Mouse (Mus musculus) midbrain, embryonic 15.5 days (tissue): ENCODE data around the gene Vipas39. TPM values are rescaled to one million over a fixed set of nuclear protein-coding genes. Genes with fewer than 3 reads are reported as not detected.

Experiments used
- ATAC-seq: fragments of 200-750 bp; cut with Nextera tagmentation; replicated peaks from 2 replicates; pipeline ENCODE4 v1.8.0; 2017; ENCODE audit warnings: moderate TSS enrichment
- H3K27ac ChIP-seq: fragments of 300-500 bp; sonication (generic); 2 replicates; pipeline ENCODE4 v1.5.1; 2015; ENCODE audit warnings: mild to moderate bottlenecking, inconsistent platforms
- H3K27me3 ChIP-seq: fragments of 300-500 bp; sonication (generic); replicated peaks from 2 replicates; pipeline ENCODE4 v1.6.1; 2015; ENCODE audit warnings: inconsistent platforms
- H3K36me3 ChIP-seq: fragments of 300-500 bp; sonication (generic); replicated peaks from 2 replicates; pipeline ENCODE4 v1.6.1; 2015; ENCODE audit warnings: inconsistent platforms
- H3K4me1 ChIP-seq: fragments of 300-500 bp; sonication (generic); 2 replicates; pipeline ENCODE4 v1.6.1; 2015; ENCODE audit warnings: inconsistent platforms
- H3K4me2 ChIP-seq: fragments of 300-500 bp; sonication (generic); 2 replicates; pipeline ENCODE4 v1.6.1; 2015; ENCODE audit warnings: inconsistent platforms, mild to moderate bottlenecking, moderate library complexity
- H3K4me3 ChIP-seq: fragments of 300-500 bp; sonication (generic); 2 replicates; pipeline ENCODE4 v1.5.1; 2015; ENCODE audit warnings: mild to moderate bottlenecking, inconsistent platforms
- H3K9ac ChIP-seq: fragments of 300-500 bp; sonication (generic); 2 replicates; pipeline ENCODE4 v1.6.1; 2015; ENCODE audit warnings: mild to moderate bottlenecking, inconsistent platforms
- H3K9me3 ChIP-seq: fragments of 300-500 bp; sonication (generic); 2 replicates; pipeline ENCODE4 v1.6.1; 2016; ENCODE audit warnings: inconsistent platforms
- WGBS: fragments of 180-500 bp; shearing (Covaris S2); methylation state at CpG from one replicate; pipeline ENCODE4 v1.1.7; 2015; ENCODE audit warnings: mixed read lengths; 5-methylcytosine and 5-hydroxymethylcytosine counted together
- polyA plus RNA-seq: library from polyadenylated mRNA; unstranded; fragments of >200 nt; fragmentation: Nextera tagmentation; extraction: Ambion mirVana; gene quantifications from 2 replicates; pipeline ENCODE4 v1.2.1, GENCODE M21; 2015

The Vipas39 gene
- polyA plus RNA-seq, 1 experiment from 2014 or later, result 61.5 TPM

DNA sequence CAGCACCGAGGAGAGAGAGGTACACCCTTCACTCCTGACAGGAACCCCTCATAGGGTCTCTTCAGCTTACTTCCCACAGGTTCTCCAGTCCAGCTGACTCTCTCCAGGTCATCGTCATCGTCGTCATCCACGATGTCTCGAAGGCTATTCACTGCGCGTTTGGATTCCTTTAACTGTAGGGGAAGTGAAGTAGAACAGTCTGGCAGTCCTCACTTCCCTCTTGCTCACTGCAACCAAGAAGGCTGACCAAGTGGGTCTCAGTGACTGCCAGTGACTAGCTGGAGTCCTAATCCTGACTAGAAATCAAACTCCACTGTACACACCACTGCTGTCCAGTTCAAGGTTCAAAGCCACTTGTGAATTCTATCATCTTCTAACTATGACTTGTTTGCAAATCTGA lies 5.5 kb downstream of the Vipas39 start:
- H3K4me2 ChIP-seq, result no peak overlapping the region
- no peak overlapping the region for H3K4me3 ChIP-seq
- no peak for ATAC-seq
- H3K4me1 ChIP-seq, result peaks cover 12% of the 10 kb centered on the region
- no peak overlapping the region for H3K27ac ChIP-seq
- no peak overlapping the region for H3K9ac ChIP-seq
- WGBS, result 93% methylated on average over 8 of the region's 8 CpGs
- H3K36me3 ChIP-seq, result peaks cover 56% of the 10 kb centered on the region
- H3K27me3 ChIP-seq, result no peaks in the 10 kb centered on the region
- no peaks in the 10 kb centered on the region for H3K9me3 ChIP-seq

GRCm38 (mm10) chr12:87256629-87257028 lies 9.4 kb downstream of the Vipas39 start:
- Histone ChIP-seq H3K27ac (no peak overlapping the region), H3K9me3 (no peaks in the 10 kb centered on the region), H3K36me3 (peaks cover 78% of the 10 kb centered on the region), H3K27me3 (no peaks in the 10 kb centered on the region), H3K4me2 (no peak overlapping the region), H3K4me1 (no peaks in the 10 kb centered on the region), H3K9ac (no peak overlapping the region), H3K4me3 (no peak overlapping the region)
- WGBS, result 95% methylated on average over 5 of the region's 5 CpGs
- no peak for ATAC-seq

DNA sequence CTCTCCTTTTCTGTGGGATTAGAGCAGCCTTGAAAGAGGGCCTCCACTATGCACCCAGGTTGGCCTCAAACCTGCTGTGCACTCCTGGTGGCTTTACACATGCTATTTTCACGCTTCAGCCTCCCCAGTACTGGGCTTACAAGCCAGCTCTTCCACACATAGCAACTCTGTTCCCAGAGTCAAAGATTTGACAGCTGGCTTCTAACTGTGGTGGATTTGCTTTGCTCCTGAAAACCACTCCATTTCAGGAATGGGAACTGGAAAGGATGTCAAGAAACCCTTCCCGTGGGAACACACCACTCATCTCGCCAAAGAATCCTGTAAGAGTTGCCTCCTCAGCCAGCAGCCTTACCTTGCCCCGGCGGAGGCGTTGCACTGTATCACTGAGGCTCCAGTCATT lies 12.2 kb downstream of the Vipas39 start:
- Histone ChIP-seq H3K4me2 (no peak overlapping the region), H3K9me3 (no peaks in the 10 kb centered on the region), H3K27me3 (no peaks in the 10 kb centered on the region), H3K4me3 (no peak overlapping the region), H3K36me3 (peaks cover 85% of the 10 kb centered on the region), H3K9ac (no peak overlapping the region), H3K4me1 (no peaks in the 10 kb centered on the region), H3K27ac (no peak overlapping the region)
- no peak for ATAC-seq
- WGBS, result 96% methylated on average over 6 of the region's 6 CpGs

GRCm38 (mm10) chr12:87250161-87250560 lies 15.9 kb downstream of the Vipas39 start:
- Histone ChIP-seq H3K4me2 (no peak overlapping the region), H3K36me3 (peaks cover 68% of the 10 kb centered on the region), H3K4me1 (no peaks in the 10 kb centered on the region), H3K4me3 (no peak overlapping the region), H3K9ac (no peak overlapping the region), H3K27me3 (no peaks in the 10 kb centered on the region), H3K27ac (no peak overlapping the region), H3K9me3 (no peaks in the 10 kb centered on the region)
- ATAC-seq, result no peak
- WGBS, result 92% methylated on average over 6 of the region's 6 CpGs

- no peak for ATAC-seq
- no peaks in the 10 kb centered on the region for H3K9me3 ChIP-seq
These were observed 27.4 kb downstream of the Vipas39 start, which contains the start of gene Noxred1 for GRCm38 (mm10) chr12:87238632-87239031. TSS of gene Noxred1 (minus strand) at chr12:87238732.

GRCm38 (mm10) chr12:87236882-87237483 lies 29.1 kb downstream of the Vipas39 start:
- Histone ChIP-seq H3K4me1 (no peaks in the 10 kb centered on the region), H3K9ac (no peak overlapping the region)

More at GRCm38 (mm10) chr12:87238632-87239031, 27.4 kb downstream of the Vipas39 start, which contains the start of gene Noxred1:
- H3K36me3 ChIP-seq, result peaks cover 44% of the 10 kb centered on the region
- no peaks in the 10 kb centered on the region for H3K4me1 ChIP-seq
- 100% methylated on average over 1 of the region's 1 CpGs for WGBS
- no peak within 1 kb of the TSS for H3K4me2 ChIP-seq
- no peak within 1 kb of the TSS for H3K9ac ChIP-seq
- H3K4me3 ChIP-seq, result no peak within 1 kb of the TSS
- no peaks in the 10 kb centered on the region for H3K27me3 ChIP-seq
- no peak within 1 kb of the TSS for H3K27ac ChIP-seq

DNA sequence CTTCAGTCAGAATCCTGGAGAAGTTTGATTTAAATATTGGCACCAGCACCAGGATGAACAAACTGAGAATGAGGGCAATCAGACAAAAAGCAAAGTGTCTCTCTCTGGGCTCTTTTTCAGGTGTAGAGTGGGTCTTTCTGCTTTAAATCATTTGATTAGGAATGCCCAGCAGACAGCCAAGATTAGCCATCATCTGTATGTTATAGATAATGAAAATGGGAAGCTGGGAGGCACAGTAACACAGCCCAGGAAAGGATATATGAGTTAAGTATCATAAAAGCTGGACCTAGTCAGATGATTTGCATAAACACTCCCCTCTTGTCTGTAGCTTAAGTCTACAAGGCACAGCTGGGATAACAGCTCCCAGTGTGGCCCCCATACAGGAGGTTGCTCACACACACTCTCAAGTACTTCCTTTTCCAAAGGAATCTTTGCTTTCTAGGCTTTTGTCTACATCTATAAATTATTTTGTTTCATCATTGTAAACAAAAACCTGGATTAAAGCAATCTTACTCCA lies 35.6 kb downstream of the Vipas39 start:
- no peaks in the 10 kb centered on the region for H3K4me1 ChIP-seq
- no peak for ATAC-seq
- no peaks in the 10 kb centered on the region for H3K9me3 ChIP-seq
- H3K9ac ChIP-seq, result no peak overlapping the region
- H3K36me3 ChIP-seq, result no peaks in the 10 kb centered on the region
- H3K27me3 ChIP-seq, result no peaks in the 10 kb centered on the region
- no peak overlapping the region for H3K4me3 ChIP-seq
- no peak overlapping the region for H3K27ac ChIP-seq
- no peak overlapping the region for H3K4me2 ChIP-seq

More at GRCm38 (mm10) chr12:87236882-87237483, 29.1 kb downstream of the Vipas39 start:
- Histone ChIP-seq H3K27me3 (no peaks in the 10 kb centered on the region), H3K9me3 (no peaks in the 10 kb centered on the region), H3K4me2 (no peak overlapping the region), H3K27ac (no peak overlapping the region), H3K4me3 (no peak overlapping the region), H3K36me3 (peaks cover 39% of the 10 kb centered on the region)
- no peak for ATAC-seq
- 88% methylated on average over 5 of the region's 5 CpGs for WGBS

GRCm38 (mm10) chr12:87229633-87230032 lies 36.4 kb downstream of the Vipas39 start:
- Histone ChIP-seq H3K27ac (no peak overlapping the region), H3K4me2 (no peak overlapping the region), H3K9me3 (no peaks in the 10 kb centered on the region), H3K27me3 (no peaks in the 10 kb centered on the region), H3K4me3 (no peak overlapping the region), H3K36me3 (no peaks in the 10 kb centered on the region), H3K9ac (no peak overlapping the region), H3K4me1 (no peaks in the 10 kb centered on the region)
- WGBS, result 92% methylated on average over 2 of the region's 2 CpGs
- ATAC-seq, result no peak

DNA sequence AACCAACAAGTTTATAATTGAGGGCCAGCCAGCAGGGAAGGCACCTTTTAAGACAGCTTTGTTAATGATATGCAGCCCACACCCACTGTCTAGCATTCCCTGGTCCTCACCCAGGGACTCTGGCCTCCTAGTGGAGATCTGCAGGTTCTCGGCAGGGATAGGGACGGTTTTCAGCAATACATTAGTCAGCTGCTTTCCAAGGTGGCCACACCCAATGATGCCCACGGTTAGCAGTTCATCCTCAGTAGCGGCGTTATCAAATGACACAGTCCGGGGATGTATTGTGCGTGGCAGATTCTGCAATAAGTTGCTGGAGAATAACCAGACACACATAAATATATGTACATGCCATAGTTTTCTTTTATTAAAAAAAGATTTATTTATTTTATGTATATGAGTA lies 39.3 kb downstream of the Vipas39 start:
- Histone ChIP-seq H3K27ac (no peak overlapping the region), H3K9ac (no peak overlapping the region), H3K36me3 (no peaks in the 10 kb centered on the region), H3K4me1 (no peaks in the 10 kb centered on the region), H3K27me3 (no peaks in the 10 kb centered on the region), H3K9me3 (no peaks in the 10 kb centered on the region), H3K4me2 (no peak overlapping the region), H3K4me3 (no peak overlapping the region)
- WGBS, result 78% methylated on average over 7 of the region's 7 CpGs
- ATAC-seq, result no peak

GRCm38 (mm10) chr12:87224950-87225349 lies 41.1 kb downstream of the Vipas39 start:
- Histone ChIP-seq H3K27me3 (no peaks in the 10 kb centered on the region), H3K36me3 (no peaks in the 10 kb centered on the region), H3K27ac (no peak overlapping the region), H3K4me3 (no peak overlapping the region), H3K9me3 (no peaks in the 10 kb centered on the region), H3K4me2 (no peak overlapping the region), H3K9ac (no peak overlapping the region), H3K4me1 (no peaks in the 10 kb centered on the region)
- WGBS, result 74% methylated on average over 10 of the region's 10 CpGs
- no peak for ATAC-seq

- no peak for ATAC-seq
- H3K9ac ChIP-seq, result no peak overlapping the region
These were observed 46.7 kb downstream of the Vipas39 start for GRCm38 (mm10) chr12:87219362-87219761.

DNA sequence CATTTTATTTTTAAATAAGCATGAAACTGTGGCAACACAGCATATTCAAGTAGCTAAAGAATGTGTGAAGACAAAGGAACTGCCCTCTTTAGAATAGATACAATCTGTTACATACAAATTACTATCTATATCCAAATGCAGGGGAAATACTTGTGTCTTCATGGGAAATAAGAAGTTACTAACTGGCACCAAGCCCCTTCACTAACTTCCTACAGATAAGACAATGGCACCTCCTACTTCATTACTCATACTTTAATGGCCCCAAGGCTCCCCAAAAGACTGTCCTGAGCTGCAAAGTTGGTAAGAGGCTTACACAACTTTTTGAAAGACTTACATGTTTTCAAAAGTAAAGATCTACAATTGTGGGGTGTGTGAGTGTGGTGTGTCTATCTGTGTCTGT lies 48.5 kb downstream of the Vipas39 start:
- Histone ChIP-seq H3K36me3 (no peaks in the 10 kb centered on the region), H3K27me3 (no peaks in the 10 kb centered on the region), H3K4me1 (peaks cover 3% of the 10 kb centered on the region; the same call in 1 of the 2 replicates), H3K9me3 (no peaks in the 10 kb centered on the region), H3K4me2 (no peak overlapping the region), H3K4me3 (no peak overlapping the region), H3K27ac (no peak overlapping the region), H3K9ac (no peak overlapping the region)
- ATAC-seq, result no peak

More at GRCm38 (mm10) chr12:87219362-87219761, 46.7 kb downstream of the Vipas39 start:
- H3K27ac ChIP-seq, result no peak overlapping the region
- no peak overlapping the region for H3K4me2 ChIP-seq
- peaks cover 3% of the 10 kb centered on the region; the same call in 1 of the 2 replicates for H3K4me1 ChIP-seq
- H3K27me3 ChIP-seq, result no peaks in the 10 kb centered on the region
- no peaks in the 10 kb centered on the region for H3K9me3 ChIP-seq
- no peak overlapping the region for H3K4me3 ChIP-seq
- WGBS, result 76% methylated on average over 7 of the region's 7 CpGs
- no peaks in the 10 kb centered on the region for H3K36me3 ChIP-seq

GRCm38 (mm10) chr12:87216053-87216452 lies 50.0 kb downstream of the Vipas39 start:
- 65% methylated on average over 2 of the region's 2 CpGs for WGBS
- Histone ChIP-seq H3K27me3 (no peaks in the 10 kb centered on the region), H3K9ac (no peak overlapping the region), H3K9me3 (no peaks in the 10 kb centered on the region), H3K4me1 (peaks cover 3% of the 10 kb centered on the region; the same call in 1 of the 2 replicates), H3K4me2 (no peak overlapping the region), H3K27ac (no peak overlapping the region), H3K36me3 (no peaks in the 10 kb centered on the region), H3K4me3 (no peak overlapping the region)
- no peak for ATAC-seq
